Mouse (Mus musculus) urinary bladder, postnatal 25 days (tissue): ENCODE measurements at regions not wholly inside any gene's neighbourhood (a gene's known extent, or its start where the extent isn't known, plus 50 kb on each side); places are given as distances from the start of the nearest gene placed in this dataset.
"Not testable (repeated sequence)": the region's sequence is repeated elsewhere in the genome, so short reads cannot be mapped to it uniquely, and the experiment has no call there.

Experiments used
- DNase-seq: peaks from one replicate; pipeline ENCODE4 v3.0.0; 2022; ENCODE audit warnings: low spot score

DNA sequence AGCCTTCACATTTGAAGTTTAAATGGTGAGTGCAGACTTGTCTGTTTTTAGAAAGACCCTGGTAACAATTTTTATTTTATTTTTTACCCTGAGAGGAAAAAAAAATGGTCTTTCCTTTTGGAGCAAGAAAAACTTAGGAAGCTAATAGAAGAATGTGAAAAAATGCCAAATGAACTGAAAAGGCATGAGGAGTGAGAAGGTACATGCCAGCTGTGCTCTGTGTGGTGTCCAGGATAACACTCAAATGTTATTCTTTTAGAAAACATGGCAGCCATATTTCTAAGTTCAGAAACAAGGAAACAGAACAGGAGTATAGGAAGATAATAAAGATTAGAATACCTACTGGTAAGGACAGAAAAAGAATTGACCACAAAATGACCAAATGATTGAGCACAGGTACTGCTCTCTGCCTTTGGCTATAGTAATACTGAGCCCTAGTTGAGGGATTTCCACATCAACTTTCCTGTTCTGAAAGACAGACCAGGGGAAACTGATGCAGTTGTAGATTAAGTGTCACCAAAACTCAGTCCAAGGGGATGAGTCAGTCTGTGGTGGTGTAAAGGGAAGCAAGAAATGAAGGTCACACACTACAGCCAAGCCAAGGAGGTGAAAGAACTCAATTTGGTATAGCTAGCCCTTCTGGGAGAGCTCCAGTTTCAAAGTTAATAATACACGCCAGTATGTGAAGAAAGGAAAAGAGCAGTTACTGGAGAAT lies 758.5 kb downstream of the Robo2 start:
- no peak for DNase-seq

DNA sequence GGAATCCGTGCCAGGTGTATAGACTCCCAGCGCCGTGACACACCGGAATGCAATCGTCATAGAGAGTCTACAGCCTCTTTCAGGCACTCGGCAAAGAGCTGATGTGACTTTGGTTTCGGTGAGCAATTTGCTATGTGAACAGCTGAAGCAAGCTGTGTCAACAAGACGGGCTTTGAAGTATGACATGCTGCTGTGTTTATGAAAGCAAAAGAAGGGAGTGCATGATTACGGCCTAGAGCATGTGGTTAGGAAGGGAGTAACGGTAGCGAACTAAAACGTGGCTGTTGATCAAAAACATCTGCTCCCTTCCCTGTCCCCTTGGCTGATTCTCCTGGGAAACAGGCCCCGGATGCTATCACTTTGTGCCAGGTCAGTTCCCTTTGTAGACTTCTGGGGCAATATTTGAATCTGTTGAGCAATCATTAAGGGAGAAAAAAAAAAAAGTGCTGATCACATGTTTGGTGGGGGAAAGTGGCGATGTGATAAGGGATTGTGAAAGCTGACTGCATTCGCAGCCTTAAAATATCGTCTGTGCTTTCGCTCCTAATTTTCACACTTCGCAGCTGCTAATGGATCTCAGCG lies 764.3 kb downstream of the Robo2 start:
- peak; percentile 12 for DNase-seq

DNA sequence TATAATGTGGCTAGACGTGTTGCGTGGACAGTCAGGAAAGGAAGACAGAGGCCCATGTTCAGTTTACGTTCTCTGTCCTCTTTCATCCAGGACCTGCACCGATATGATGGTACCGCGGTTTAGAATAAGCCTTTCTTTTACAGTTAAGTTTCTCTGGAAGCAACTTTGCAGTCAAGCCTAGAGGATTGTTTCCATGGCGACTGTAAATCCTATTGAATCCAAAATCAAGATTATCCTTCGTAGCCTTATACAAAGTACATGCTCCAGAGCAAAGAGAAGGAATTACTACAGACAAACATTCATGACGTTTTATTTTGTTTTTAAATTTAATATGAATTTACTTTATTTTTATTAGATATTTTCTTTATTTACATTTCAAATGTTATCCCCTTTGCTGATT lies 798.6 kb downstream of the Robo2 start:
- no peak for DNase-seq

DNA sequence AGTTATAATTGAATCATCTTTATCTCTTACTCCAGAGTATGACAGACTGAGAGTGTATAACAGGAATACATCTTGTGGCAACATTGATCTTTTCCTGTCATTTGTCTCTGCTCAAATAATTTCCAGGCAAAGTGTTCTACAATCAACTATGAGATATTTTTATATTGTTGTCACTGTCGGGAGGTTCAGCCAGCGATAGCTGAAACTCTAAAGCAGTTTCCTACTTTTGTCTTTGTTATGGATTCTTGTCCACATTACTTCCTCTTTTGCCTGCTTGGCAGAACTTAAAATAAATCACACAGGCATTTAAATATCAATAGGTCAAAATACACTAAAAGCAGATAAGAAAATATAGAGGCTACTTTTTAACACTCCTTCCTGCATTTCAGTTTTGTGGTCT lies 820.2 kb downstream of the Robo2 start:
- DNase-seq: no peak

DNA sequence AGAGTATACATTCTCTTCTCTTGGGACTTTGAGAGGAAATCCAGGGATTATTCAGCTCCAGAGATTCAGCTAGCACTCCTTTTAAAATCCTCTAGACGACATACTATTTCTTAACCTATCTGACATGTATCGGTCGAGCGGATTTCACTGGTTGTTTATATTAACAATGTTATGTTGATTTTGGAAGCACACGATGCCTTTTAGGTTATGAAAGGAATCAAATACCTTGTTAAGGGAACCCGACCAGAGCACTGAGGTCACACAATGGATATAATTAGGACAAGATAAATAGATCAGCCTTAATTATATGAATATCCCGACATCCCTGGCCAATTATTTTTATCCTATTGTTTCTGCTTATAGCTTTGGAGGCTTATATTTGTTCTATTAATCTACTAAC lies 850.4 kb downstream of the Robo2 start:
- DNase-seq: no peak

DNA sequence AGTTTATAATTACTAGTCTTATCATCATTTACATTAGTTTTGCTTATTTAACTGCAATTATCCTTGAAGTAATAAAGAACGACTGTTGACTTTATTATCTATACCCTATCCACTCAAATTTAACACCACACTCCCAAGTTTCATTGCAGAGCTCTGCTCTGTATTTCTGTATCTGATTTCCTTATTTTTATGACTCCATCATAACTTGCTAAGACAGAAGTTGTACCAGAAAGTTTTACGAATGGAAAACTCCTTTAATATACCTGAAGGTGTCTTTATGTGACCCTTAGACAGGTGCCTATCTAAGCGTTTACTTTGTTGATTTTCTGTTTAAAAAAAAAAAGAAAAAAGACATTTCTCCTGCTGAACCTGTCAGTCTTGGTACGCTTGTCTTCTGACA lies 854.7 kb downstream of the Robo2 start:
- no peak for DNase-seq

DNA sequence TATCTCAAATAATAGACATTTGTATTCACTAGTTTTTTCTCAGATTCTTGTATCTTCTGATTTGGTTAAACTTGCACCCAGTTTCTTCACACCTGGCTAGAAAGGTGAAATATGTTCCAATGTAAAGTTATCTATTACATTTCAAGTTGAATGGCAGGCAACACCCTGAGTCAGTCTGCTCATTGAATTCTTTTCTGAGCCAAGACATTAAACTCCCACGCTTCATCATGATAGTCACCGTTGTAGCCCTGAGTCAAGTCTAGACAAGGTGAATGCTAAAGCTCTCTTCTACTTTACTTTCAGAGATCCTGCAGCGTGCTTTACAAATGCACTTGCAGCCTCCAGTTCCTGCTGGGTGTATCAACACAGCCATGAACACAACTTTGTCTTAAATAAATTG lies 868.0 kb downstream of the Robo2 start:
- DNase-seq: no peak

DNA sequence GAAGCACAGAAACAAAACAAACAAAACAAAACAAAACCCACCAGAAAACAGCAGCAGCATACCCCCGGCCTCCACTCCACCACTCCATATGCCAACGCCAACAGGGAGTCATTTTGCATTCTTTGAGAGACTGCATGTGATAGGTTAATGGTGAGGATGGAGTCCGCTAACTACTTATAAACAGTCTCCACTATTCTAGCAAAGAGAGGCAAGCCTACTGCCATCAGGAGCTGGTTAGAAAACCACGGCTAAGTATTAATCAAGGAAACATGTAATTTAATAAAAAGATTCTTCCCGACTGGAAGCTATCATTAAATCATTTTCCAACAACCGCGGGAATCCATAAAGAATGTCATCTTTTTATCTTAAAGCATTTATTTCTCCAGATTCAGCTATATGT lies 873.6 kb downstream of the Robo2 start:
- DNase-seq: no peak

DNA sequence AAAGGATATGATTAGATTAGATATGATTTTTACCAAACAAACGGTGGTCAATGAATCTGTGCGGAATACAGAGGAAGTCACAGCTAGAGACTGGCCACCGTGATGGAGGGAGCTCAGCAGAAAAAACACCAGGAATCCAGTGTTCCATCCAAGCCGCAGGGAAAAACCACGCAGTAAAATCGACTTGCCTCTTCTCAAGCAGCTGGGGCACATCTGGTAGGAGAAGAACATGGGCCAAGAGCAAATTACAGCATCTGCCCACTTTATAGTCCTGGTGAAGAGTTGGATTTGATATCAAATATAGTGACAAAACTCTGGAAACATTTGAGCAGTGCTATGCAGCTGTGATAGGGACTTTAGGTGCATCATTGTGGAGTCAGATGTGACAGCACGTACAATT lies 874.1 kb downstream of the Robo2 start:
- no peak for DNase-seq

DNA sequence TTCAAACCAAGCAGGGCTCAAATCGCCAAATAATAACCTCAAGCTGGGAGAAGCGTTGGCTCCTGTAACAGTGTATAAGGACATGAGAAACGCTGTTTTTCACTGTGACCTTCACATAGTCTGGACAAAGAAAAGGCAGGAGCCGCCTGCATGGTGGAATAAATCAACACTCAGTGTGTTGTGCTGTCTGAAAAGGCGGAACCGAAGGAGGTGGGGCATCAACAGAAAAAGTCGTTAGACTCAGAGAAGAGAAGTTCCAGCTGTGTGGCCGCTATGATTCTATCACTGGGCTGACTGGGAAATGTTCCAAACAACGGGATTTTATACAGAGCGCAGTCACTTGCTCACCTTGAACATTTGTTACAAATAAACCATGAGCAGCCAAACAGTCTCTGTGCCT lies 881.4 kb downstream of the Robo2 start:
- no peak for DNase-seq

DNA sequence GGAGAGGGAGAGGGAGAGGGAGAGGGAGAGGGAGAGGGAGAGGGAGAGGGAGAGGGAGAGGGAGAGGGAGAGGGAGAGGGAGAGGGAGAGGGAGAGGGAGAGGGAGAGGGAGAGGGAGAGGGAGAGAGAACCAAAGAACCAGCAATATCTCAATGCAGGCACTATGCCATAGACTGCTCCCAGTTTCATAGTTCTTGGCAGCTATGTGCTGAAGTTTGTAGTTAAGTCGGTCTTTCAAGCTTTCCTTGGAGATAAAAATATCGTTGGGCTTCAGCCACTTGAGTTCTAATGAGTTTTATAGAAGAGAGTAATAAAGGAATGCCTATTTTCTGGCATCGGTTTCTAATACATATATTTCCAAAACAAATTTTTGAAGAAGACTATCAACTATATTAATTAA lies 888.7 kb downstream of the Robo2 start:
- not testable (repeated sequence) for DNase-seq

DNA sequence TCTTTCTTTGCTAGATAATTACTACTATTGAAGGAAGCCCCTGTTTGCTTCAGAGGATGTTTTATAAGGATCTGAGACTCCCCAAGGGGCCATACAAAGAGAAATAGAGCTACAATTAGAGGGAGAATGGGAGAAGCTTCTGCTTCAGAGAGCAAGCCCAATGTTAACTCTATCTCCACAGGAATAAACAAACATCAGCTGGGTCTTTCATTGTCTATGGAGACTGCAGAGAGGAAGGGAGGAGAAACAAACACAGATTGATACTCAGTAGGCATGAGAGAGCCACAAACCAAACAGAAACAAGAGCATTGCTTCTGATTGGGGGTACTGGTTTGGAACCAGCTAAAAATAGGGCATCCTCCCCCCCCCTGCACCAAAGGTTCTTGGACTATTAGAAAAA lies 906.9 kb downstream of the Robo2 start:
- DNase-seq: no peak

DNA sequence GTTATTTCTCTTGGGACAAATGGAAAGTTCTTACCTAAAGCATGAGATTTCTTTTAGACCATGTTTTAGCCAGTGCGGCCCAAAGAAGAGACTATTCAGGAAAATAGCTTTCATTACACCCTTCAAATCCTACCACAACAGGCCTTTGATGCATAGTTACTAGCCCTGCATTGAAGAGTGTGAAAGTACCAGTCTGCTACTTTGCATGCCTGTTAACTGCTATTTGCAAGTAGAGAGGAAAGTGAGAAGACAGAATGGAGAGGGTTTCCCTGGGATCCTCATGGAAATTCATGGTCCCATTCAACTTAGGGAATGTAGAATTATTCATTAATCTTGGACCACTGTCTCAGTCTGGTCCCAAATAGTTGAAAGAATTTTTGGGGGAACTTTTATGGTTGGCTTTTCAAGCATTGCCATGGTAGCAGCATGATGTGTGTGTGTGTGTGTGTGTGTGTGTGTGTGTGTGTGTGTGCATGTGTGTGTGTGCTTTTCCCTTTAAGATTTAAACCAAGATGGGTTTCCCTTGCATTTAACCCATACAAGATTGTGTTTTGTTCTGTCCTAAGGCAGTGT lies 912.9 kb downstream of the Robo2 start:
- DNase-seq: no peak

DNA sequence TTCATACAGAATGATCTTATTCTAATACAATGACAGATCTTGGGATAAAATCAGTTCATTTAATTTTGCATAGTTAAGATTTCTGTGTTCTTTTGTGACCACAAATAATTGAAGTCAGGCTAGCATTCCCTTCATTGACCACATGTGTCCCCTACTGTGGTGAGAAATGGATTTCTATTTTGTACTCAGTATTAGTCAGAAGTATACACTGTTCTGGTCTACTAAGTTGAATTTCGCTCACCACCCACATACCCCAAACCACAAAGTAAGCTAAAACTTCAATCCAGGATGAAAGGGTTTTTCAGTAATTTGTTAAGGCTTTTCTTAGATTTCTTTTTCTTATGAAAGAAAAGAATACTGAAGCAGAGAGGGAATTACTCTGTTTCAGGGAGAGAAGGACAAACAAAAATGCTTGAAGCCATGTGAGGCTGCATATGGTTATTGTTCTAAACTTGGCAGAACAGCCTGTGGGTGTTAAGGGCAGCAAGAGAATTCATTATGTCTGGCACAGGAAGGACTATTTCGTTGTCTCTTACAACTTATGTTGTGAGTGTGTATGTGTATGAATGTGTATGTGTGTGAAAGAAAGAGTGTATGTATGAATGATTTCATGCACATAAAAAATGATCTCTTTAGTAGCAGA lies 928.3 kb downstream of the Robo2 start:
- no peak for DNase-seq

DNA sequence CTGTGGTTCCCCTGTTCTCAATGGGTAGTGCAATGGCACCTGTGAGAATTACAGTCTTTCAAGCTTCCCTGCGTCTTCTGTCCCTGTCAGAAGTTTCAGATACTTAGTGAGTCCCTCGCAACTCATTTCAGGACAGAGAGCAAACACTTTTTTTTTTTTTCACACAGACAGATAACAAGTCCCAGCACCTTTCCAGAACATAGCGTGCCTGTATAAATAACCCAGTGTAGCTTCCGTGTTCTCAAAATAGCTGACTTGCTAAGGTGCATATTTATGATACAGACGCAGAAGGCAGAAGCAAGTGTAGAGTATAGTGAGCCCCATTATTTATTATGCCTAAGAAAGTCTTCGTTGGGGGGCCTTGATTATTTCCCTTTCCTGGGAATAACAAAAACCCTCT lies 929.4 kb downstream of the Robo2 start:
- no peak for DNase-seq

DNA sequence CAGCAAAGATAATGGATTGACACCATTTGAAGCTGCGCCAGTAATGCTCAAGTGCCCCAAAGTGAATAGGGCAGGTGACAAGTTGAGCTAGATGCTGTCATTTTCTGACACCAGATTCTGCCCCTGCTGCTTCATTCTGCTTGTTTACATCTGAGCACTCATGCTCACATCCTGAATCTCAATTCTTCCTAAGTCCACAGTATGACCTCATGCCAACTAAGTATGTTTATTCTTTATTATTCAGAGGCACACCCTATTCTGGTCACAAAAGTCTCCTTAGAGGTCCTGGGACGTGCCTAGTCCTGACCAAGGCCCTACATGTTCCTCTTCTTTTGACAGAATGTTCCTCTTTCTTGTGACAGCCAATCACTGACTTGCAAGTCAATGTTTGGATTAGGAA lies 938.1 kb downstream of the Robo2 start:
- no peak for DNase-seq

DNA sequence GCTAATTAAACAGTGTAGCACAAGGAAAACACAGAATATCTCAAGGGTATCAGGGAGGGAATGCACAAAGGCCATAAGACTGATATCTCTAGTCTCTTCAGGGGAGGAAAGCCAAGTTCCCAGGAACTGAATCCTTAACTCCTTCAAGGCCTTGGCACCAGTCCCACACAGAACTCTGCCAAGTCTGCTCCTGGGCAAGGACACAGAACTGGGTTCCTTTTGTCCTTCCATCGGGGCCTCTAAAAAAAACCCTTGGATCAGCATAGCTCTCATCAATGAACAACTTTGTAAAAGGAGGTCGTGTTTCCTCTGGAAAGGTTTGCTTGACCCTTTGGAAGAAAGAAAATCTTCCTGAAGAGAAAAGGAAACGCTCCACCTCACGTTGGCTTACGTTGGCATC lies 940.1 kb downstream of the Robo2 start:
- DNase-seq: no peak

DNA sequence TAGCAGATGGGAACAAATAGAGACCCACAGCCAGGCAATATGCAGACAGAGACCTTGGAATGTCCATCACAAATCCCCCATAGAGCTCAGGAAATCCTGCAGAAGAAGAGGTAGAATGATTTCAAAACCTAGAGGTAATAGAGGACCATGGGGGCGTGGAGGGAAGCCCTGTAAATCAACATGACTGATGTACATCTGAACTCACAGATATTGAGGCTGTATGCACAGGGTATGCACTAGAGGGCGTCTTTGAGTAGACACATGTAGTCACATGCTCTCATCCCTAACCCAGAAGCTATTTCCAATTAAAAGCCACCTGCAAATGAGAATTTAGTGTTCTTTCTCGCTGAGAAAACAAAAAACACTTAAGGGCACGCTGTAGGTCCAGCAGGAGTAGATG lies 941.1 kb downstream of the Robo2 start:
- DNase-seq: no peak

DNA sequence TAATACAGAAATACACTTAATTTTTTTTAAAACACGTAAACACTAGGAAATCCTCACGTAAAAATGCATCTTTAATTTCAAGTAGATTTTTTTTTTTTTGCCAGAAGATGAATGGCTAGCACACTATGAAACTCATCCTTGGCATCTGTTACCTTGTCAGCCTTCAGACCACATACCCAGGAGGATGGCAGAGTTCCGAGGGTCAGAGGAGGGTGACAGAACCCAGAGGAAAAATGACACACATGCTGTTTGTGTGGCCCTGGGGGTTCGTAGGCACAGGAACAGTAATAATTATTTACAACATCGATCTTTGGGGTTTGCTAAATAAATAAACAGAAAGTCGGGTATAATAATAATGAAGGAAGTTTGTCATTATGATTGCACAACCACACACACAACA lies 945.3 kb downstream of the Robo2 start:
- DNase-seq: no peak

DNA sequence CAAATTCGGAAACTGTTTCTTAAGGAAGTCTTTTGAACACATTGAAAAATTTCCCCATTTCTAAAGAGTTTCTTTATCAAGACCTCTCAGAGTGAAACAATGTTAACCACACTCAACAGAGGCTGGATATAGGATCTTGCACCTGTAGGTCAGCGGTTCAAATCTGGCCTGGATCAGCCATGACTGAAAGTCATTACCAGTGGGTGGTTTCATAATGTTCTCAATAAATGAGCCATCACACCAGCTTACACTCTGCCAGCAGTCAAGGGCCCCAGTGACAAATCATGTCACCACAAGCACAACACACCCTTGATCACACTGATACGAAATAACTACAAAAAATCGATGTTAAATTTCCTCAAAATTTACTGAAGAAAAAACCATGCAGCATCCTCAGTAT lies 949.1 kb downstream of the Robo2 start:
- DNase-seq: no peak

DNA sequence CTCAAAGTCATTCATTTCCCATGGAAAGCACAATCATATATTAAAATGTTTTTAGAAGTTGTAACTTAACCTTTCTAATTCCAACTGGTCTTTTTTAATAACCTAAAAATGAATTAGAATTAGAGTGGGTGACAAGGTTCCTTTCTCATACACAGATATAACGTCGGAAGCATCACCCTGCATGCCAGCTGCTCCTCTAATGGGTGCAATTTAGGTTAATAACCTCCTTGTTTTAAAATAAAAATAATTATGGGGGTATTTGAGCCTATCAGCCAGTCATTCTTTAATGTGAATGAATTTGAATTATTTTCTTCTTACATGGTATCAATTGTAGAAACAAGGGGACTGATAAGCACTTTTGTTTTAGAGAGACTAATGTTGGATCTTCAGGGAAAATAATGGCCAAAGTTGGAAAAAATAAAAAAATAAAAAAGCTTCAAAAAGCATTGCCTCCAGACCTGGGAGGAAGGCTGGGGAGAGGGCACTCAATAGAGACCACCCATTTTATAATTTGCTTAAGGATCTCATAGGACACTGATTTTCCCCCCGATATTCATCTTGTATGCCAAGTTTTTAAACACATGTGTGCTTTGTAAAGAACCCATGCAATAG lies 960.9 kb downstream of the Robo2 start:
- DNase-seq: no peak

DNA sequence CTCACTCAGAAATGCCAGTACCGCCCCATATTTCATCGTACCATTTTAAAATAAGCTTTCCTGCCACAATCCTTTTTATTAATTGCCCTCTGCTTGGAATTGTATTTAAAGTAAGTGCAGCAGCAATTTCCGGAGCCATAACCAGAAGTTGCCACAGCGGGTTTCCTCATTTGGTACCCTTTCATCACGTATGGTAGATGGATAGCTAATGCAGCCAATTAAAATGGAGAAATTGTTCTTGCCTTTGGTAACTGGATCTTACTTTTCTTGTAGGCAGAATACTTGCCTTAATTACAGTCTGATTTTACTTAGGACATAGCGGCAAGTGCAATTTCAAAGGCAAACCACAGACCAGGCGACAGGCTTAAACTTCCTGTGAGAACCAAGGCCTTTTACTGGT lies 961.8 kb downstream of the Robo2 start:
- DNase-seq: no peak

DNA sequence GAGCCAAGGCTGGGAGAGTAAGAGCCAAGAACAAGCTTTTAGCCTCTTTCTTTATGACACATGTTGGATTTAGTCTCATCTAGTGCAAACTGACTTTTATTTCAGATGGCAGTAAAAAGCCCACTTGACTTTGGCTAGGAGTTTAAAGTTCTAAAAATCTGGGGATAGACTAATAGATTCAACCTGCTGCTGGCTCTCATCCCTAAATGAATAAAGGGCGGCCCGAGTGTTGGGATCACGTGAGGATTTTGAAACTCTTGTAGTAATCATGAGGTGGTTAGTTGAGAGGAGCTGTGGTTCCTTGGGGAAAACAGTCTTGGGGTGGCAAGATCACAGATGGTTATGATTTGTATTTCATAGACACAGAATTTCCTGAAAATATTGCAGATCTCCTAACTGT lies 975.9 kb downstream of the Robo2 start:
- no peak for DNase-seq
